Mouse (Mus musculus): ENCODE measurements at regions not wholly inside any gene's neighbourhood (a gene's known extent, or its start where the extent isn't known, plus 50 kb on each side); places are given as distances from the start of the nearest gene placed in this dataset.

DNA sequence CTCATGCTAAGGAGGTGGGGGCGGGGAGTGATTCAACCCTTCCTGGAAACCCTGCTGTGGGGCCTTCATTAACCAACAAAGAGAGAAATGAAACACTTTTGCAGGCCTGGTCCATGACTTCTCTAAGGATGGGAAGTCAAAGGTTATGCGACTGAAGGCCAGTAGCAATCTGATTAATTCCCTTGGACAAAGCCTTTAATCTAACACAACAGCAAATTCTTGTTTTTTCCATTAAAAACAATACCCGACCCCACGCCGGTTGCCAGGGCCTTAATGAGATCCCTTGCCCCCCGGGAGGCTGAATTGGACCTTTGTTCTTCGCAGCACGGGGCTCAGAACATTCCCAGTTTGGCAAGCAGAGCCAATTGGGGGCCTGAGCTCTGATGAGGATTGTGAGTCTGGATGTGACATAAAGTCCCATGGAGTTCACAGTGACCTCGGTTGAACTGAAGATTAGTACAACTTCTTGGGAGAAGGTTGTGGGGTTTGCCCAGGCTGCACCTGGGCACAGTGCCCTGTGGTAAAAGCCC is 310.9 kb upstream of the Rtl1 start:
- TF ChIP-seq POLR2A (IDR thresholded peaks at IDR 0.05; ENCODE audit: low read depth, low read length) (no peak), CTCF (IDR thresholded peaks at IDR 0.05; ENCODE audit: extremely low read depth, insufficient read depth, insufficient read length, insufficient replicate concordance) (no peak)
